In the genomic region with DNA sequence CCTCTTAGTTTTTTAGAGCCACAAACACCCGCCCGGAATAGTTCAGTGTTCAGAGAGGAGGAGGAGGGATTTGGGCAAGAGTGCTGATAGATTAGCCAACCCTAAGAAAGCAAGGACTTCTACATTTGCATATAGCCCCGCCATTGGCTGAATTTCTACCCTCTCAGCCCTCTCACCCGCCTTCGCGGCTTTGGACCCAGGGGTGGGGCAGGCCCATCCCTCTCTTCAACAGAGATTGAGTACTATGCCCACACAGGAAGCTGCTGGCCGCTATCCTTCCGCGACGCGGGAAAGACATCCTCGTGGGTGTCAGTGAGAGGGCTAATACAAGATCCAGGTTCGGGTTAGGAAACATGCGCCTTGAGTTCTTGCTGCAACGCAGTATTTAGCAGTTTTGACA, we compare ENCODE assay signal across 8 mouse cellular contexts. TPM values are rescaled to one million over a fixed set of nuclear protein-coding genes. Genes with fewer than 3 reads are reported as not detected.
DNase-seq lines count a peak whose midpoint lies in the region; ATAC-seq lines count a peak whose summit lies in the region.
"Had no signal": no experiment of that assay in that cellular context is flagged by ENCODE, and none has a peak within 500 bp of the region (broad histone marks: within the 10 kb centered on the region; RNA-seq: fewer than 3 reads in every experiment).

No protein-coding gene starts in this region.

- no peaks in the 10 kb centered on the region for H3K36me3 ChIP-seq in forebrain, embryonic 16.5 days (ENCODE audit: control insufficient read depth, insufficient read depth)

- H3K4me1 ChIP-seq in forebrain, embryonic 16.5 days (replicated peaks; ENCODE audit: control insufficient read depth, insufficient read depth, low read length): peaks cover 26% of the 10 kb centered on the region

- H3K9ac ChIP-seq in forebrain, embryonic 16.5 days (replicated peaks; ENCODE audit: low read depth, low read length): no peak overlapping the region

- ATAC-seq in forebrain, embryonic 16.5 days: peak; percentile 89
- peak; percentile 88 to 94 for ATAC-seq in hematopoietic stem cell, adult 5-6 weeks (replicated peaks in 1 of 2; ENCODE audit: insufficient read depth in 1 of 2, low FRiP score in 2 of 2, low TSS enrichment in 1 of 2, low read depth in 1 of 2, poor library complexity in 2 of 2, severe bottlenecking in 2 of 2)

- peak; percentile 93 for DNase-seq in Muller cell, postnatal 12 days (ENCODE audit: inconsistent ontology term)
- DNase-seq in c-Kit-positive CD71-negative TER-119-negative erythroid progenitor cells, embryonic 14.5 days (ENCODE audit: low read depth): peak; percentile 67
- peak; percentile 46 to 49 for DNase-seq in left cerebral cortex, postnatal 36 days (ENCODE audit: low spot score in 2 of 2)
- peak; percentile 88 for DNase-seq in mesoderm, embryonic 11.5 days (ENCODE audit: low read depth, low spot score)
- DNase-seq in skeletal muscle tissue, adult 2 months (ENCODE audit: low read depth, low spot score): peak; percentile 80

- peaks cover 67% of the 10 kb centered on the region for H3K27me3 ChIP-seq in forebrain, embryonic 16.5 days (replicated peaks; ENCODE audit: control insufficient read depth, insufficient read depth, low read length)

- intact Hi-C loops in left cerebral cortex, postnatal 36 days (cut with DNase I): no loop called here

- no peaks in the 10 kb centered on the region for H3K9me3 ChIP-seq in forebrain, embryonic 16.5 days (ENCODE audit: control insufficient read depth, low read length)
- H3K9me3 ChIP-seq: megakaryocyte, embryonic 14.5 days had no signal

- H3K4me2 ChIP-seq in forebrain, embryonic 16.5 days (ENCODE audit: low read length): peak overlapping the region; percentile 35

- H3K4me3 ChIP-seq in forebrain, embryonic 16.5 days (replicated peaks; ENCODE audit: low read length): peak overlapping the region; percentile 17; the same call in 1 of the 2 replicates
- H3K4me3 ChIP-seq: megakaryocyte, embryonic 14.5 days had no signal

- no peak overlapping the region for H3K27ac ChIP-seq in forebrain, embryonic 16.5 days (ENCODE audit: low read length)

- 1% methylated on average over 15 of the region's 15 CpGs for WGBS in forebrain, embryonic 16.5 days

RNA-seq across cellular contexts. Expression of gene Wnt6, which starts 1.4 kb away (rescaled TPM):
- polyA plus RNA-seq in forebrain, embryonic 16.5 days (2015; fragmentation: Nextera tagmentation; extraction: Ambion mirVana): 3.6 and 4.5 TPM in 2 replicates
- total RNA-seq in hematopoietic stem cell, adult 5-6 weeks (2017): not detected in 2 replicates
- total RNA-seq in left cerebral cortex, postnatal 36 days (2021): 1 to 10 TPM; 1.4 to 4.0 TPM

RNA-seq across cellular contexts. Expression of gene Wnt10a, which starts 18.2 kb away (rescaled TPM):
- 0.46 and 0.68 TPM in 2 replicates for polyA plus RNA-seq in forebrain, embryonic 16.5 days (2015; fragmentation: Nextera tagmentation; extraction: Ambion mirVana)
- total RNA-seq in hematopoietic stem cell, adult 5-6 weeks (2017): not detected in 2 replicates
- 10 to 100 TPM in 1 of 2 experiments, 1 to 10 TPM in 1; 8.5 to 12.7 TPM for total RNA-seq in left cerebral cortex, postnatal 36 days (2021)

RNA-seq across cellular contexts. Expression of gene Prkag3, which starts 24.1 kb away (rescaled TPM):
- not detected in 2 replicates for polyA plus RNA-seq in forebrain, embryonic 16.5 days (2015; fragmentation: Nextera tagmentation; extraction: Ambion mirVana)
- total RNA-seq in hematopoietic stem cell, adult 5-6 weeks (2017): not detected in 2 replicates
- total RNA-seq in left cerebral cortex, postnatal 36 days (2021): under 1 TPM in 1 of 2 experiments, not detected in 1; 0.14 TPM

RNA-seq across cellular contexts. Expression of gene Cyp27a1, which starts 59.8 kb away (rescaled TPM):
- 0.94 and 1.7 TPM in 2 replicates for polyA plus RNA-seq in forebrain, embryonic 16.5 days (2015; fragmentation: Nextera tagmentation; extraction: Ambion mirVana)
- 4.9 and 5.3 TPM in 2 replicates for total RNA-seq in hematopoietic stem cell, adult 5-6 weeks (2017)
- total RNA-seq in left cerebral cortex, postnatal 36 days (2021): 1 to 10 TPM; 2.3 to 3.3 TPM
